Mouse (Mus musculus) testis, adult 2 months (tissue): ENCODE measurements around the gene Asxl1.

Source experiments
- CTCF ChIP-seq: fragments of 200-500 bp; IDR thresholded peaks from 2 replicates; pipeline ENCODE4 v1.5.1; 2012; ENCODE audit warnings: low read depth, mild to moderate bottlenecking, inconsistent platforms, low read length, moderate library complexity; ENCODE audit not compliant: control insufficient read depth, insufficient read depth, insufficient replicate concordance
- POLR2A ChIP-seq: fragments of 200-500 bp; IDR thresholded peaks from 2 replicates; pipeline ENCODE4 v1.6.1; 2012; ENCODE audit warnings: low read depth, mild to moderate bottlenecking, inconsistent platforms, low read length, moderate library complexity; ENCODE audit not compliant: control insufficient read depth

- TF ChIP-seq CTCF, result no peak
- TF ChIP-seq POLR2A, result no peak
Observed at GRCm38 (mm10) chr2:153325706-153326376, 19.8 kb upstream of the Asxl1 start.
